Mouse (Mus musculus) B cell, adult 67 days (primary cell): ENCODE results near the gene Pdlim1. TPM values are rescaled to one million over a fixed set of nuclear protein-coding genes. Genes with fewer than 3 reads are reported as not detected.

ENCODE experiments used
- total RNA-seq, 2 experiments: library from RNA; stranded (reverse); gene quantifications; 4 replicates each; pipeline ENCODE4 v1.2.4; 2023

The Pdlim1 gene
- total RNA-seq: 10 to 100 TPM; 26.2 to 32.2 TPM

GRCm38 (mm10) chr19:40271308-40271892 is at the start of gene Pdlim1:
TSS of gene Pdlim1 (minus strand) at chr19:40271842.

GRCm38 (mm10) chr19:40187160-40187559 is 84.5 kb downstream of the Pdlim1 start, which contains the start of gene Cyp2c70:
TSS of gene Cyp2c70 (minus strand) at chr19:40187333.

Other genes with a start within 250 kb of the Pdlim1 start
- gene Cyp2c54, start 198.0 kb downstream of the Pdlim1 start, total RNA-seq: not detected
- not detected for gene Cyp2c50, start 182.2 kb downstream of the Pdlim1 start, total RNA-seq
- not detected for gene Cyp2c70, start 84.5 kb downstream of the Pdlim1 start, total RNA-seq
- 10 to 100 TPM; 10.9 to 13.3 TPM for gene Sorbs1, start 241.9 kb upstream of the Pdlim1 start, total RNA-seq